Mouse (Mus musculus) sigmoid colon, adult 10 weeks (tissue): Measurements from ENCODE around the gene Recql5. TPM values are rescaled to one million over a fixed set of nuclear protein-coding genes. Genes with fewer than 3 reads are reported as not detected.

Source experiments
- polyA plus RNA-seq: library from polyadenylated mRNA; stranded (reverse); fragments of 350-450 nt; fragmentation: Illumina TruSeq; extraction: RNeasy Lipid Tissue Mini Kit (QIAGEN cat#74804); gene quantifications from one replicate; pipeline ENCODE4 v1.2.3, GENCODE M21; 2014; ENCODE audit warnings: low read depth, low replicate concordance

Gene Recql5
- polyA plus RNA-seq = 2.3 TPM

DNA sequence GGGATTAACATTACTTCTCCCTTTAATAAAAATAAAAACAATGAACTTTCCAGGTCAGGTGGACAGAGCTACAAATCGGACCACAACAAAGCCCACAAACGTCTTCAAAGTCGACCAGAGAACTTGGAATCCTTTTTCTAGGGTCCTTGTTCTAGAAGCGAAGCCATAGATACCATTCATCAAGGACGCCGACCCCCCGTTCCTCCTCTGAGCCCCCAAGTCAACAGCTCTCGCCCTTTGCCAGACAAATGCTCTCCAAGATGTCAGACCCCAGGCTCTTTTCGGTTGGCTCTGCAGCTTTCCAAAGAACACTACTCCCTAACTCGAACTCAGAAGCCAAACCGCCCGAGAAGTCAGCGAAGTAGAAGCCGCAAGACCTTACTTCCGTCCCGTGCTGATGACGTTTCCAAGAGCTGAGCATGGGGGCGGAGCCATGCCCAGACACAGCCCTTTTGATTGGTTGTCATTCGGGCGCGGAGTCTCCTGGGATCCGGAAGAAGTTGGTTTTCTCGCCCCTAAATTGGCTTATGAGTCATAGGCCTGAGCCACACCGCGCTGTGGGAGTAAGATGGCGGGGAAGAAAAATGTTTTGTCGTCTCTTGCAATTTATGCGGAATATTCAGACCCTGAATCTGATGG is at the start of gene Recql5, which contains the start of gene Sap30bp:
Gene Recql5 (minus strand): TSS at position 370 of the 639 bp plus-strand sequence.
Gene Sap30bp (plus strand): TSS at position 175 of the 639 bp plus-strand sequence.

DNA sequence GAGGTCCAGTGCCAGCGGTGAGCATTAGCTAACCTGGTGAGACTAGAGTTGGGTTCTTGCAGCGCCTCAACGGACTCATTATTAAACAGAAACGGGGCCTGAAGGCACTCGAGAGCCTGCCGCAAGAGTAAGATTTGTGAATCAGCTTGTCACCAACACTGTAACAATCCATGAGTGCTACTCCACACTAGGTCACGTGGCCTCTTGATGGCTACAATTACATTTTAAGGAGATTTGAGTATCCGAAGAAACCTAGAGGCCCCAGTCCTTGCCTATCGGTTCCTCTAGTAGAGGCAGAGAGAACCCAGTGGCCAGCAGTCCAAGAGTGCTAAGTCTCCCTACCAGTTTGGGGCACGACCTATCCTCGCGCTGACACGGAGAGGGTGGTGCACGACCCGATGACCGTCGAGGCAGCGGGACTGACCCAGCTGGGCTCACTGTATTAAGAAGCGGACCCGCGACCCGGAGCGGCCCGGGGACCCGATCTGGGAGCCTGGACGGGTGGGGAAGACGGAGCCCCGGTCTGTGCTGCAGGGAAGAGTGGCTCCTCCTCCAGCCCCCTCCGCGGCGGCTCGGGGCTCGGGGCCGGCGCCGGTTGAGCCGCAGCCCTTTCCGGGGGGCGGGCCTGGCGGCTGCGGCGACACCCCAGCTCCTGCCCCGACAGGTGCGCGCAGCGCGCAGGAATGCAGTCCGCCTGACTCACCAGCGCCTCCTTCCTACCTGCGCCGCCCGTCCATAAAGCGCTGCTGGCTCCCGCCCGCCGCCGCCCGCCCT is 41.2 kb upstream of the Recql5 start, which contains the start of gene Itgb4:
Gene Itgb4 (plus strand): TSS at position 401 of the 774 bp plus-strand sequence.

DNA sequence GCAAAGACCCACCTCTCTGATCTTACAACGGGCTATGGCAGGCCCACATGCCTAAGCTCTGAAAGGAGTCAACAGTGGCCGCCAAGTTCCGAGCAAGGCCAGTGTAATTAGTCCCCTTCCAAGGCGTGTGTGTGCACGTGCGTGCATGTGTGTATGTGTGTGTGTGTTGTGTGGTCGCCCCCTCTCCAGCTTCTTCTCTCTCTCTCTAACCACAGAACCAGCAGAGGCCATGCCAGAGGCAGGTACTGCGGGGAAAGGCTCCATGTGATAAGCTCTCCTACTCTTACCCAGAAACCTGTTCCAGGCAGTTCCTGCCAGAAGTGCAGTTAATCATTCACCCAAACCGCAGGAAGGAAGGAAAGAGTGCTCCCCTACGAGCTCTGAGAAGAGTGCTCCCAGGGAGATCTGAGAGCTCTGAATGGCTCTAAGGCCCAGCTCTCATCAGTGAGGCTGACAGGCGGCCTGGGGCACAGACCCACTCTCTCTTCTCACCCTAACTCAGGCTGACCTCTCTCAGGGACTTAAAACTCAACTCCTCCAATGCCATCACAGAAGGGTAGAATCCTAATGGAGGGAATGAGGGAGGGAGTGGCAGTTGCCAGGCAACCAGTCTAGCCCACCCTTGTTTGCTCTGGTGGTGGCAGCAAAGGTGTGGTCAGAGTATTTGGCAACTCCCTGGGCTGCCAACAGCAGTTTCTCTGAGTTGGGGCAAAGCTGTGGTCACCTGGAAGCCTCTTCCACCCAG is 21.5 kb downstream of the Recql5 start, which contains the start of gene Smim6:
Gene Smim6 (plus strand): TSS at position 386 of the 745 bp plus-strand sequence.

DNA sequence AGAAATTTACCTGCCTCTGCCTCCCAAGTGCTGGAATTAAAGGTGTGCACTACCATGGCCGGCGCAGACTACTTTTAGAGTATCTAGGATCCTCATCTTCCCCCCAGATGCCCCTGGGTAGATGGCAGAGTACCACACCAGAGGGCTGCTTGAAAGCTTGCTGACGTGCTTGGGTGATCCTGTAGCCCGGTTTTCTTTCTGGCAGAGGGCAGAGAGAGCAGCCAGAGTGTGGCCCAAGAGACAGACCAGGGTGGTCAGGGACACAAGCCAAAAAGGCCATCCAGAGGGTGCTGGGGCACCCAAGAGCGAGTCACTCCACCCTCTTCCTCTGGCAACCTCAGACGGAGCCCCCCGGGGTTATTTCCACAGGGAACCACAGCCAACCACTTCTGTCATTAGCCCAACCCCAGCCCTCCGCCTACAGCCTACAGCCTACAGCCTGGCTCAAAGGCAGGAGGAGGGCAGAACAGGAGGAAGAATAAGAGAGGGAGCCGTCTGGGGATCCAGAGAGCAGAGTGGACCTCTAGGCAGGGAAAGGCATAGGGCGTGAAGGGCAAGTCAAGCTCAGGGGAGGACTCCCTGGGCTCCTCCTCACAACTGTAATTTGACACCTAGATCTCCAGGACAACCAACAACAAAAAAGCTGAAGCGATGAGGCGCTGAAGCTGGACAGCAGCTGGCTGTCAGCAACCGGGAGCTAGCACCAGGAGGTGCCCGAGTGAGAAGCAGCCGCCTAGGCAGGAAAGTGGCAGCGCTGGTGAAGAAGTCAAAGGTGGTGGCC is 33.6 kb downstream of the Recql5 start, which contains the start of gene Smim5:
Gene Smim5 (plus strand): TSS at position 481 of the 781 bp plus-strand sequence.

DNA sequence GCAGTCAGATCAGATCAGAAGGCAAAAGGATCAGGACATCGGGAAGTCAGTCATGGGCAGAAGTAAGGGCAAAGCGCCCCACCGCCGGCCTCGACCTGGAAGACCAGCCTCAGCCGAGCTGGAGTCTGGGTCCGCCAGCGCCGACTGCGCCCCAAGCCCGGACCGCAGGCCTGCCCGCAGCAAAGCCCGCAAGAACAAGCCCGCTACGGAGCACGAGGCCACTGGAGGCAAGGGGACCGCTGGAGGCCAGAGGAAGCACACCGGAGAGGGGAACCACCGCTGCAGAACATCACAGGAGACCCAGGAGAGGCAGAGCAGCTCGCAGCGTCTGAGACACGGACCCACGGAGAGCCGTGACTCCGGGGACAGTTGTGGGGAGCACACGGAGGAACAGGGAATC is 74.9 kb downstream of the Recql5 start, which contains the start of gene Myo15b:
Gene Myo15b (plus strand): TSS at position 53 of the 400 bp plus-strand sequence.

Other genes with a start within 250 kb of the Recql5 start
- 122 TPM for gene Grb2, start 224.9 kb downstream of the Recql5 start, polyA plus RNA-seq
- 1.4 TPM for gene Tmem94, start 168.0 kb downstream of the Recql5 start, polyA plus RNA-seq
- 1.3 TPM for gene Caskin2, start 119.8 kb downstream of the Recql5 start, polyA plus RNA-seq
- gene Tsen54, start 118.8 kb downstream of the Recql5 start, polyA plus RNA-seq = not detected
- gene Llgl2, start 109.4 kb downstream of the Recql5 start, polyA plus RNA-seq = 8.3 TPM
- gene Myo15b, start 75.1 kb downstream of the Recql5 start, polyA plus RNA-seq = 34.7 TPM
- not detected for gene Smim5, start 33.5 kb downstream of the Recql5 start, polyA plus RNA-seq
- 23.0 TPM for gene Smim6, start 21.5 kb downstream of the Recql5 start, polyA plus RNA-seq
- gene Sap30bp, start 195 bp downstream of the Recql5 start, polyA plus RNA-seq = 6.4 TPM
- 1.3 TPM for gene Itgb4, start 41.2 kb upstream of the Recql5 start, polyA plus RNA-seq
- not detected for gene Galk1, start 79.2 kb upstream of the Recql5 start, polyA plus RNA-seq
- gene H3f3b, start 94.5 kb upstream of the Recql5 start, polyA plus RNA-seq = 1,501 TPM
- gene Unk, start 96.8 kb upstream of the Recql5 start, polyA plus RNA-seq = 2.3 TPM
- gene Unc13d, start 144.5 kb upstream of the Recql5 start, polyA plus RNA-seq = 0.22 TPM
- gene Wbp2, start 153.5 kb upstream of the Recql5 start, polyA plus RNA-seq = 15.4 TPM
- gene Trim47, start 193.7 kb upstream of the Recql5 start, polyA plus RNA-seq = 0.28 TPM
- gene Trim65, start 197.7 kb upstream of the Recql5 start, polyA plus RNA-seq = 6.8 TPM
- 2.1 TPM for gene Mrpl38, start 205.4 kb upstream of the Recql5 start, polyA plus RNA-seq
- gene Fbf1, start 234.7 kb upstream of the Recql5 start, polyA plus RNA-seq = 6.6 TPM